Comparison of ENCODE assay signal across 10 mouse cellular contexts in the genomic region with DNA sequence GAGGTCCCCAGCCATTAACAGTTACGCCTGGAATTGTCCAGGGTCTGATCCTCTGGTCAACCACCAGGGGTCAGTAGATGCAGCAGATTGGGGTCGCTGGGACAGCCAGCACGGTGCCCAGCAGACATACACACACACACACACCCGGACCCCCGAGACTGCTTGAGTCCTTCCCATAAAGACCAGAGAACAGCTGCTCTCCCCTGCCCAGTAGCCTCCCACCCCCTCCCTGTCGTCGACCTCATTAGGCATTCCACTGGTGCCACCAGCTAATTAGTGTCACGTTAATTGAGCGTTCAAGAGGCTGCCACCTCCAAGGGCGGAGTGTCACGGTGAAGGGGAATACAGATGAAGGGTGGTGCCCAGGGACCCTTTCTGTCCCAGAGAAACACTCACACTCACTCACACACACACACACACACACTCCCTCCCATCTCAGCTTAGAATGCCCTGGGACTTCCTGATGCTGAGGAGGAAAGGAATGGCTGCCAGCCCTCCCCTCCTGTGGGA. TPM values are rescaled to one million over a fixed set of nuclear protein-coding genes. Genes with fewer than 3 reads are reported as not detected.
DNase-seq lines count a peak whose midpoint lies in the region; ATAC-seq and TF ChIP-seq lines count a peak whose summit lies in the region.
"Had no signal": no experiment of that assay in that cellular context is flagged by ENCODE, and none has a peak within 500 bp of the region (broad histone marks: within the 10 kb centered on the region; RNA-seq: fewer than 3 reads in every experiment).

No protein-coding gene starts in this region.

- TF ChIP-seq RAD21 in MEL (IDR thresholded peaks at IDR 0.05; ENCODE audit: low read depth, low read length), result no peak; the same call in 1 of the 2 replicates

- no peak overlapping the region for H3K9ac ChIP-seq in kidney, embryonic 15.5 days
- no peak overlapping the region for H3K9ac ChIP-seq in MEL (ENCODE audit: control insufficient read depth, low read depth, low read length, poor library complexity, severe bottlenecking)
- 0 out of 2 replicates have a peak overlapping the region, but pooled peaks have one; percentile 21 for H3K9ac ChIP-seq in forebrain, embryonic 12.5 days
- H3K9ac ChIP-seq: heart, embryonic 13.5 days had no signal

- ATAC-seq in kidney, embryonic 15.5 days (replicated peaks; ENCODE audit: low FRiP score), result no peak
- ATAC-seq in forebrain, embryonic 12.5 days (ENCODE audit: low FRiP score), result peak; percentile 79

- no peaks in the 10 kb centered on the region for H3K79me2 ChIP-seq in MEL (ENCODE audit: control insufficient read depth, insufficient read depth, low read length, poor library complexity)

- WGBS in kidney, embryonic 15.5 days, result 23% methylated on average over 11 of the region's 11 CpGs
- 7% methylated on average over 11 of the region's 11 CpGs for whole genome bisulfite sequencing in forebrain, embryonic 12.5 days
- 42% methylated on average over 11 of the region's 11 CpGs for WGBS in midbrain, embryonic 10.5 days

- H3K36me3 ChIP-seq in kidney, embryonic 15.5 days, result no peaks in the 10 kb centered on the region
- no peaks in the 10 kb centered on the region for H3K36me3 ChIP-seq in MEL (ENCODE audit: control insufficient read depth in 1 of 2, insufficient read depth in 2 of 2, low read length in 2 of 2)
- H3K36me3 ChIP-seq in forebrain, embryonic 12.5 days (replicated peaks), result no peaks in the 10 kb centered on the region
- no peaks in the 10 kb centered on the region for H3K36me3 ChIP-seq in midbrain, embryonic 10.5 days
- H3K36me3 ChIP-seq: heart, embryonic 13.5 days had no signal

- peak; percentile 27 to 75 (median 49) for TF ChIP-seq CTCF in MEL (IDR thresholded peaks at IDR 0.05 in 2 of 3, conservative IDR thresholded peaks at IDR 0.05 in 1 of 3; ENCODE audit: control insufficient read depth in 1 of 3, insufficient read depth in 1 of 3, low read depth in 2 of 3, low read length in 3 of 3, poor library complexity in 1 of 3, severe bottlenecking in 1 of 3)

- peaks cover 59% of the 10 kb centered on the region for H3K4me1 ChIP-seq in kidney, embryonic 15.5 days
- no peaks in the 10 kb centered on the region for H3K4me1 ChIP-seq in MEL (ENCODE audit: control insufficient read depth in 1 of 2, insufficient read depth in 2 of 2, low read length in 2 of 2)
- peaks cover 74% of the 10 kb centered on the region for H3K4me1 ChIP-seq in forebrain, embryonic 12.5 days
- H3K4me1 ChIP-seq in midbrain, embryonic 10.5 days, result peaks cover 56% of the 10 kb centered on the region

- H3K27ac ChIP-seq in kidney, embryonic 15.5 days, result no peak overlapping the region
- no peak overlapping the region for H3K27ac ChIP-seq in MEL (ENCODE audit: control insufficient read depth, low read depth, low read length)
- peak overlapping the region; percentile 78 for H3K27ac ChIP-seq in forebrain, embryonic 12.5 days
- H3K27ac ChIP-seq in midbrain, embryonic 10.5 days (replicated peaks), result peak overlapping the region; percentile 28; the same call in 1 of the 2 replicates
- H3K27ac ChIP-seq: heart, embryonic 13.5 days had no signal

- TF ChIP-seq EP300 in MEL (IDR thresholded peaks at IDR 0.05; ENCODE audit: low read depth in 1 of 2, low read length in 2 of 2), result no peak

- DNase-seq in kidney, postnatal 14 days, result no peak
- DNase-seq in MEL (ENCODE audit: low read depth, low spot score), result no peak
- peak; percentile 44 for DNase-seq in midbrain, embryonic 10.5 days (ENCODE audit: low spot score)
- DNase-seq in c-Kit-positive CD71-positive TER-119-positive erythroid progenitor cells, embryonic 14.5 days (ENCODE audit: low spot score), result no peak
- DNase-seq in left cerebral cortex, adult 8-10 months (ENCODE audit: low spot score in 2 of 2), result no peak
- DNase-seq in cerebellum, adult 11-12 months, result no peak

- 0 out of 2 replicates have a peak, but pooled peaks cover 2% of the 10 kb centered on the region for H3K27me3 ChIP-seq in kidney, embryonic 15.5 days
- H3K27me3 ChIP-seq in MEL (ENCODE audit: control insufficient read depth in 1 of 2, insufficient read depth in 2 of 2, low read length in 2 of 2), result no peaks in the 10 kb centered on the region
- H3K27me3 ChIP-seq in forebrain, embryonic 12.5 days, result no peaks in the 10 kb centered on the region
- H3K27me3 ChIP-seq in midbrain, embryonic 10.5 days (ENCODE audit: low read depth, poor library complexity, severe bottlenecking), result no peaks in the 10 kb centered on the region

- H3K4me2 ChIP-seq in kidney, embryonic 15.5 days, result peak overlapping the region; percentile 3
- H3K4me2 ChIP-seq in forebrain, embryonic 12.5 days, result peak overlapping the region; percentile 27
- H3K4me2 ChIP-seq: heart, embryonic 13.5 days had no signal

- H3K4me3 ChIP-seq in kidney, embryonic 15.5 days (replicated peaks), result no peak overlapping the region
- H3K4me3 ChIP-seq in MEL (ENCODE audit: control insufficient read depth in 1 of 2, insufficient read depth in 1 of 2, low read depth in 2 of 2, low read length in 2 of 2), result no peak overlapping the region
- H3K4me3 ChIP-seq in forebrain, embryonic 12.5 days (replicated peaks), result no peak overlapping the region
- H3K4me3 ChIP-seq in midbrain, embryonic 10.5 days, result no peak overlapping the region
- H3K4me3 ChIP-seq: heart, embryonic 13.5 days had no signal

- TF ChIP-seq POLR2A in MEL (IDR thresholded peaks at IDR 0.05; ENCODE audit: control insufficient read depth in 1 of 2, insufficient read depth in 1 of 2, low read depth in 1 of 2, low read length in 2 of 2, poor library complexity in 1 of 2), result no peak

- no peaks in the 10 kb centered on the region for H3K9me3 ChIP-seq in kidney, embryonic 15.5 days (replicated peaks)
- no peaks in the 10 kb centered on the region for H3K9me3 ChIP-seq in MEL (replicated peaks; ENCODE audit: insufficient read depth, low read length)
- H3K9me3 ChIP-seq in forebrain, embryonic 12.5 days, result no peaks in the 10 kb centered on the region
- no peaks in the 10 kb centered on the region for H3K9me3 ChIP-seq in midbrain, embryonic 10.5 days (replicated peaks)
- H3K9me3 ChIP-seq: heart, embryonic 13.5 days had no signal

TF ChIP-seq in MEL, 35 proteins besides CTCF, POLR2A, EP300 and RAD21:
- no peak for TF ChIP-seq MYC (IDR thresholded peaks at IDR 0.05; ENCODE audit: low read depth, low read length)
- TF ChIP-seq ZNF384 (IDR thresholded peaks at IDR 0.05; ENCODE audit: low read depth, low read length), result no peak
- TF ChIP-seq MAX (IDR thresholded peaks at IDR 0.05; ENCODE audit: low read length), result no peak
- TF ChIP-seq TBP (IDR thresholded peaks at IDR 0.05; ENCODE audit: low read depth, low read length), result no peak
- no peak for TF ChIP-seq MAFK (IDR thresholded peaks at IDR 0.05; ENCODE audit: borderline replicate concordance, low read depth, low read length)
- no peak for TF ChIP-seq POLR2AphosphoS2 (IDR thresholded peaks at IDR 0.05; ENCODE audit: low read length)
- TF ChIP-seq USF1 (IDR thresholded peaks at IDR 0.05; ENCODE audit: low read depth, low read length), result no peak
- TF ChIP-seq ELF1 (IDR thresholded peaks at IDR 0.05; ENCODE audit: low read depth, low read length), result no peak
- no peak for TF ChIP-seq MAZ (IDR thresholded peaks at IDR 0.05; ENCODE audit: low read depth, low read length)
- TF ChIP-seq MYB (IDR thresholded peaks at IDR 0.05; ENCODE audit: low read depth, low read length), result no peak
TF ChIP-seq in MEL: peak in this region for 0.

RNA-seq across cellular contexts. Expression of a gene that starts 37.0 kb away (rescaled TPM):
- 4.4 and 4.7 TPM in 2 replicates for polyA plus RNA-seq in kidney, embryonic 15.5 days (2015; fragmentation: Nextera tagmentation; extraction: Ambion mirVana)
- total RNA-seq in MEL (2012; rRNA removed), result 0.23 and 0.27 TPM in 2 replicates
- under 1 TPM in 1 of 2 experiments, not detected in 1; 0.70 TPM for polyA plus RNA-seq in MEL (2012; ENCODE audit: insufficient read depth in 1 of 2, insufficient read length in 2 of 2, low read depth in 1 of 2, low replicate concordance in 2 of 2, missing spikeins in 1 of 2)
- polyA plus RNA-seq in forebrain, embryonic 12.5 days (2016; fragmentation: Nextera tagmentation; extraction: Ambion mirVana), result 6.9 and 10.2 TPM in 2 replicates
- 4.0 and 5.1 TPM in 2 replicates for polyA plus RNA-seq in midbrain, embryonic 10.5 days (2016; fragmentation: Nextera tagmentation; extraction: Ambion mirVana)
- total RNA-seq in left cerebral cortex, adult 8-10 months (2022), result 10 to 100 TPM in 3 of 4 experiments, 1 to 10 TPM in 1; 8.6 to 12.8 (median 11.6) TPM
- total RNA-seq: monocyte, adult 5-6 weeks had no signal

RNA-seq across cellular contexts. Expression of a gene that starts 53.4 kb away (rescaled TPM):
- polyA plus RNA-seq in kidney, embryonic 15.5 days (2015; fragmentation: Nextera tagmentation; extraction: Ambion mirVana), result 21.8 and 23.4 TPM in 2 replicates
- not detected in 2 replicates for total RNA-seq in MEL (2012; rRNA removed)
- polyA plus RNA-seq in MEL (2012; ENCODE audit: insufficient read depth in 1 of 2, insufficient read length in 2 of 2, low read depth in 1 of 2, low replicate concordance in 2 of 2, missing spikeins in 1 of 2), result under 1 TPM in 1 of 2 experiments, not detected in 1; 0.29 TPM
- polyA plus RNA-seq in forebrain, embryonic 12.5 days (2016; fragmentation: Nextera tagmentation; extraction: Ambion mirVana), result 0.67 and 0.69 TPM in 2 replicates
- 0.12 and 0.27 TPM in 2 replicates for polyA plus RNA-seq in midbrain, embryonic 10.5 days (2016; fragmentation: Nextera tagmentation; extraction: Ambion mirVana)
- total RNA-seq in left cerebral cortex, adult 8-10 months (2022), result 1 to 10 TPM; 1.1 to 2.4 (median 1.5) TPM
- total RNA-seq: monocyte, adult 5-6 weeks had no signal

Comparison
In these comparisons a context has a peak if more than half of its experiments do, and no peak if none do; other contexts are left out.
1. H3K27ac ChIP-seq: peak in forebrain, embryonic 12.5 days (single experiment) and midbrain, embryonic 10.5 days (single experiment); none in kidney, embryonic 15.5 days (single experiment) and MEL (single experiment).
2. RNA of a gene that starts 53.4 kb away (polyA plus RNA-seq): 21.8 to 23.4 TPM in kidney, embryonic 15.5 days; 0.67 to 0.69 TPM in forebrain, embryonic 12.5 days, 0.29 TPM in MEL and 0.12 to 0.27 TPM in midbrain, embryonic 10.5 days; every median in the first group is over 10 times any median in the second.